Mouse (Mus musculus) kidney, embryonic 15.5 days (tissue): Measurements from ENCODE around the gene Cacna1h. TPM values are rescaled to one million over a fixed set of nuclear protein-coding genes. Genes with fewer than 3 reads are reported as not detected.

Experiments used
- ATAC-seq: fragments of 200-750 bp; cut with Nextera tagmentation; replicated peaks from 2 replicates; pipeline ENCODE4 v1.8.0; 2017; ENCODE audit warnings: moderate TSS enrichment; ENCODE audit not compliant: low FRiP score
- H3K27ac ChIP-seq: fragments of 300-500 bp; sonication (generic); 2 replicates; pipeline ENCODE4 v1.5.1; 2015; ENCODE audit warnings: mild to moderate bottlenecking, inconsistent platforms
- H3K27me3 ChIP-seq: fragments of 300-500 bp; sonication (generic); 2 replicates; pipeline ENCODE4 v1.6.1; 2015; ENCODE audit warnings: inconsistent platforms
- H3K36me3 ChIP-seq: fragments of 300-500 bp; sonication (generic); 2 replicates; pipeline ENCODE4 v1.6.1; 2015; ENCODE audit warnings: inconsistent platforms
- H3K4me1 ChIP-seq: fragments of 300-500 bp; sonication (generic); 2 replicates; pipeline ENCODE4 v1.6.1; 2015; ENCODE audit warnings: inconsistent platforms
- H3K4me2 ChIP-seq: fragments of 300-500 bp; sonication (generic); 2 replicates; pipeline ENCODE4 v1.6.1; 2015; ENCODE audit warnings: moderate library complexity, mild to moderate bottlenecking, inconsistent platforms
- H3K4me3 ChIP-seq: fragments of 300-500 bp; sonication (generic); replicated peaks from 2 replicates; pipeline ENCODE4 v1.5.1; 2015; ENCODE audit warnings: mild to moderate bottlenecking, inconsistent platforms
- H3K9ac ChIP-seq: fragments of 300-500 bp; sonication (generic); 2 replicates; pipeline ENCODE4 v1.6.1; 2015; ENCODE audit warnings: mild to moderate bottlenecking, inconsistent platforms
- H3K9me3 ChIP-seq: fragments of 300-500 bp; sonication (generic); replicated peaks from 2 replicates; pipeline ENCODE4 v1.6.1; 2016; ENCODE audit warnings: inconsistent platforms
- WGBS: fragments of 180-500 bp; shearing (Covaris S2); methylation state at CpG from one replicate; pipeline ENCODE4 v1.1.7; 2015; ENCODE audit warnings: mixed read lengths; 5-methylcytosine and 5-hydroxymethylcytosine counted together
- polyA plus RNA-seq: library from polyadenylated mRNA; unstranded; fragments of >200 nt; fragmentation: Nextera tagmentation; extraction: Ambion mirVana; gene quantifications from 2 replicates; pipeline ENCODE4 v1.2.1, GENCODE M21; 2015

The Cacna1h gene
- polyA plus RNA-seq, 1 experiment from 2014 or later = 3.4 TPM

DNA sequence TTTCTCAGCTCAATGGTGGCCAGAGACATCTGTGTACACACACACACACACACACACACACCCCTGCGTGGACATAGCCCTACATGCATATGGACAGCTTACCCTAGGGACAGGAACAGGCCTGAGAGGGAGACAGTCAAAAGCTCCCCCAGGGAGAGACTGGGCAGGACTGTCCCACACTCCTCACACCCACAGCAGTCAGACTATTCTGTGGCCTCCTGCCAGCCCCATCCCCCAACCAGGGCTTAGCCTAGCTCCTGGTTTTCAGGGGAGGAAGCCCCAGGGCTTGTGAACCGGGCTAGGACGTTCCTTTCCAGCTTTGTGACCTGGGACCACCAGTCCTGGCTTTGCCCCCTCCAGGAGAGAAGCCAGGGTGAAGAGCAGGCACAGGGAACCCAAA, 17.4 kb downstream of the Cacna1h start:
- no peak overlapping the region for H3K9ac ChIP-seq
- H3K4me2 ChIP-seq = 0 out of 2 replicates have a peak overlapping the region, but pooled peaks have one; percentile 3
- H3K36me3 ChIP-seq = no peaks in the 10 kb centered on the region
- H3K27me3 ChIP-seq = no peaks in the 10 kb centered on the region
- no peak overlapping the region for H3K4me3 ChIP-seq
- 15% methylated on average over 3 of the region's 3 CpGs for WGBS
- 0 out of 2 replicates have a peak, but pooled peaks have one; percentile 17 for ATAC-seq
- no peaks in the 10 kb centered on the region for H3K9me3 ChIP-seq
- peaks cover 55% of the 10 kb centered on the region for H3K4me1 ChIP-seq
- peak overlapping the region; percentile 78 for H3K27ac ChIP-seq

DNA sequence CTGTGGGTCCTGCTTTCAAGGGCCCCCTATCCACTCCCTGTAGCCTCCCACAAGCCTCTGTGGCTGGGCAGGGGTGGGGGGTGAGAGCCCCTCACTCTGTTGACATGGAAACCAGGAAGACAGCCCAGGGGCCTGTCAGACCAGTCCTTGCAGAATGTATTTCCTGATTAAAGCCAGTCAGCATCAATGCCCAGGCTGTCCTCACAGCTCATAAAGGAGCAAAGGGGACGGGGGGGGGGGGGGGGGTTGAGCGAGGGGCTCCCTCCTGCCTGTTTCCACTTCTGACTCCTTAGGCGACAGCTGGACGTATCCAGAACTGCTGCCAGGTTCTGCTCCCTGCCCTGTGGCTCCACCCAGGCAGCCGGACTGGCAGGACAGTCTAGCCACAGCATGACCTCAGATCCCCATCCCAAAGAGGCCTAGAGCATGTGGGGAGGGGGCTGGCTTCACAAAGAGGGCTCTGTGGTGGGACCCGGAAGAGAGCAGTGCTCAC, 18.1 kb downstream of the Cacna1h start:
- Histone ChIP-seq H3K4me1 (peaks cover 63% of the 10 kb centered on the region), H3K9me3 (no peaks in the 10 kb centered on the region), H3K4me3 (no peak overlapping the region), H3K9ac (no peak overlapping the region), H3K27ac (peak overlapping the region; percentile 78), H3K27me3 (no peaks in the 10 kb centered on the region), H3K36me3 (no peaks in the 10 kb centered on the region), H3K4me2 (no peak overlapping the region)
- WGBS = 4% methylated on average over 3 of the region's 6 CpGs
- peak; percentile 30; the same call in 1 of the 2 replicates for ATAC-seq

DNA sequence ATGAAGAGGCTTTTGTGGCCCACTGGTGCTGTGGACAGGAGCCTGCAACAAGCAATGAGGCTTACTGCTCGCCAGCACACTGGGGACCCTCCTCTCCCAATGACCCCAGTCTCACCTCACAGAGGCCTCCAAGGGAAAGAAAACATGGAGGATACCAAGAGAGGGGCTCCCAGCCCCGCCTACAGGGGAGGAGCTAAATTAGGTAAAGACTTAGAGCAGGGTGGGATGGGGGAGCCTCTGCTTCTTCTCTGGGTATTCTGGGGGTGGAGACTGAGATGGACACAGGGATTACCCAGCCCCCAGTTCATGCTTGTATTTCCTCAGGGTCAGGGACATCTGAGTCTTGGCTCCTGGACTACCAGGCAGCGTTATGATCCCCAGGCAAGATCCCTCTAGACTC, 18.7 kb downstream of the Cacna1h start:
- H3K36me3 ChIP-seq = no peaks in the 10 kb centered on the region
- no peak overlapping the region for H3K4me2 ChIP-seq
- H3K27me3 ChIP-seq = no peaks in the 10 kb centered on the region
- WGBS = 16% methylated on average over 3 of the region's 3 CpGs
- H3K9me3 ChIP-seq = no peaks in the 10 kb centered on the region
- no peak overlapping the region for H3K4me3 ChIP-seq
- H3K9ac ChIP-seq = no peak overlapping the region
- H3K27ac ChIP-seq = peak overlapping the region; percentile 78
- H3K4me1 ChIP-seq = peaks cover 66% of the 10 kb centered on the region
- no peak for ATAC-seq

DNA sequence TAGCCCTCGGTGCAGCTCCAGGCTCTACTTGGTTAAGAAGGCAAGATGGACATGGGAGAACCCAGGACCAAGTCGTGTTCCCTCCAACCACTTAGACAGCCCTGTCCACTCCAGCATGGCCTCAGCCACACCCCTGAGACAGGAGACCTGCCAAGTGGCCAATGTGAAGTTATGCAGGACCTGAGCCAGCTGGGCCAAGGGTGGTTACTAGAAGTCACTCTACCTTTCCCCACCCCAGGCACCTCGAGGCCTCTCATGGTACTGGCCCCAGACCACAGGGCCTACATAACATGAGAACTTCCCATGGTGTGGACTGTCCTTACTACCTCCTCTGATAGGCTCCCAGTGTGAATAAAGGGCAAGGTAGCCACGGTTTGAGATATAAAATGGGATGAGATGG, 19.4 kb downstream of the Cacna1h start:
- H3K27me3 ChIP-seq = no peaks in the 10 kb centered on the region
- peaks cover 68% of the 10 kb centered on the region for H3K4me1 ChIP-seq
- no peak for ATAC-seq
- H3K9ac ChIP-seq = no peak overlapping the region
- H3K27ac ChIP-seq = peak overlapping the region; percentile 78; the same call in 1 of the 2 replicates
- no peak overlapping the region for H3K4me2 ChIP-seq
- H3K36me3 ChIP-seq = no peaks in the 10 kb centered on the region
- WGBS = 48% methylated on average over 4 of the region's 4 CpGs
- H3K9me3 ChIP-seq = no peaks in the 10 kb centered on the region
- H3K4me3 ChIP-seq = no peak overlapping the region

DNA sequence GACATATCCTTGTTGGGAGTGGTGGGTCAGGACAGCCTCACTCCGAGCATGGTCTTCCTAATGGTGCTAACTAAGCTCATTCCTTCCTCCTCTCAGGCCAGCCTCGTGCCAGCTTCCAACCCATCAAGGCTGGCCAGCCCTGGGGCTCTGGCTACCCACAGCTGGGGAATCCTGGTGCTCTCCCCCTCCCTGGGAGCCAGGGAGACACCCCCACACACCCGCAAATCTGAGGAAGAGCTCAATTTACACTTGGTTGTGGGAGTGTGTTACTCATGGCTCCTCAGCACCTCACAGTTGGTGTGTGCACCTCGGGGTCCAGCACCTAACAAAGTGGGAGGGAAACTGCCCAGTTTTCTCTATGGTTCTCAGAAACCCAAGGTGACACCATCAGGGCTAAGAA, 22.3 kb downstream of the Cacna1h start:
- H3K27me3 ChIP-seq = no peaks in the 10 kb centered on the region
- H3K4me2 ChIP-seq = no peak overlapping the region
- 23% methylated on average over 4 of the region's 4 CpGs for WGBS
- peaks cover 64% of the 10 kb centered on the region for H3K4me1 ChIP-seq
- no peak overlapping the region for H3K9ac ChIP-seq
- H3K36me3 ChIP-seq = no peaks in the 10 kb centered on the region
- no peak overlapping the region for H3K27ac ChIP-seq
- H3K9me3 ChIP-seq = no peaks in the 10 kb centered on the region
- ATAC-seq = no peak
- H3K4me3 ChIP-seq = no peak overlapping the region

DNA sequence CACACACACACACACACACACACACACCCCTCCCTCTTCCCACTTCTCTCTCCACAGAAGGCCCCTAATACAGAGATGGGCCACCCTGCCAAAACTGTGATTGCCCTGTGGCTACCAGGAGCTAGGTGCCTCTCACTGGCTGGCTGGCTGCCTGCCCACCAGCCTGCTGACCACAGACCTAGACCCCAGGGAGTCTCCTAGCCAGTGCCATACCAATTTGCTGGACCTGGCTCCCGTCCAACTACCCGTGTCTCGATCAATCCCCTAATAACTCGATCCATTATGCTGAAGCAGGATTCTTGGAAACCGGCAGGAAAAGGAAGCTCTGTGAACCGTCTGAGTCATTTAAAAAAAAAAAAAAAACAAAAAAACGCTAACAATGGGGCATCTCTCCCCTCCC, 22.8 kb downstream of the Cacna1h start:
- Histone ChIP-seq H3K27ac (no peak overlapping the region), H3K4me2 (no peak overlapping the region), H3K36me3 (no peaks in the 10 kb centered on the region), H3K9ac (no peak overlapping the region), H3K27me3 (no peaks in the 10 kb centered on the region), H3K9me3 (no peaks in the 10 kb centered on the region), H3K4me1 (peaks cover 64% of the 10 kb centered on the region), H3K4me3 (no peak overlapping the region)
- 39% methylated on average over 7 of the region's 7 CpGs for WGBS
- no peak for ATAC-seq

DNA sequence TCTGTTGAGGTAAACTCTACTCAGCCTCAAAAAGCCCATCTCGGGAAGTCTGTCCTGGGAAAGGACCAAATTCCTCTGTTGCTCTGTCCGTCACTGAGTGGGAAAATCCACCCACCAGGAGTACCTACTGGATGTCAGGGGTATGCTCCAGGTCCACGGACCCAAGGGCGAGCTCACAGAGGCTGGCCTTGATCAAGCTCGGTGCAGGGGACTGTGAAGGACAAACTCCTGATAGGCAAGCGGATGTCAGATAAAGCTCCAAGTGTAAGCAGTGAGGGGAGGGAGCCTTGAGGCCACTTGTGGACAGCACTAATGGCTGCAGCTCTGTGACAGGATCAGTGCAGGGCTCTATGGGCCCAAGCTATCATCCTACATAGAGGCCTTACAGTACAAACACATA, 23.4 kb downstream of the Cacna1h start:
- no peaks in the 10 kb centered on the region for H3K27me3 ChIP-seq
- no peak overlapping the region for H3K4me3 ChIP-seq
- H3K9me3 ChIP-seq = no peaks in the 10 kb centered on the region
- 69% methylated on average over 6 of the region's 6 CpGs for WGBS
- peaks cover 64% of the 10 kb centered on the region for H3K4me1 ChIP-seq
- no peak overlapping the region for H3K4me2 ChIP-seq
- H3K9ac ChIP-seq = no peak overlapping the region
- H3K36me3 ChIP-seq = no peaks in the 10 kb centered on the region
- H3K27ac ChIP-seq = no peak overlapping the region
- ATAC-seq = no peak

DNA sequence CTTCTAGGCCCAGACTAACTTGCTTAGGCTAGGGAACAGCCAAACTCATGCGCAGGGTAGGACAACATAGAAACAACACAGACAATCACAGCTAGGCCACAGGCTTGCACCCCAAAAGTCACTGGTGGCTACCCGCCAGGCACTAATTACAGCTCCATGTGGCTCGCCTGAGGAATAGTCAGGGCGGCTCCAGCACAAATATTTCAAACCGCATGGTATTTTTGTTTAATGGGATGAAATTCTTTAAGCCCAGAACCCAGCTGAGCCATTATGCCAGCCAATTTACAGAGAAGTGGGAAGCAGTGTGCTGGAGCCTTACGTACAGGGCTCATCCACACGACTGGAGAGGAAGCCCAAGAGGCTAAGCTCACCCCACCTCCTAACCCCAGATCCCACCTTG, 24.0 kb downstream of the Cacna1h start:
- no peak for ATAC-seq
- Histone ChIP-seq H3K36me3 (no peaks in the 10 kb centered on the region), H3K9ac (no peak overlapping the region), H3K27me3 (no peaks in the 10 kb centered on the region), H3K27ac (no peak overlapping the region), H3K4me3 (no peak overlapping the region), H3K9me3 (no peaks in the 10 kb centered on the region), H3K4me1 (peaks cover 64% of the 10 kb centered on the region), H3K4me2 (no peak overlapping the region)
- WGBS = 80% methylated on average over 7 of the region's 7 CpGs

DNA sequence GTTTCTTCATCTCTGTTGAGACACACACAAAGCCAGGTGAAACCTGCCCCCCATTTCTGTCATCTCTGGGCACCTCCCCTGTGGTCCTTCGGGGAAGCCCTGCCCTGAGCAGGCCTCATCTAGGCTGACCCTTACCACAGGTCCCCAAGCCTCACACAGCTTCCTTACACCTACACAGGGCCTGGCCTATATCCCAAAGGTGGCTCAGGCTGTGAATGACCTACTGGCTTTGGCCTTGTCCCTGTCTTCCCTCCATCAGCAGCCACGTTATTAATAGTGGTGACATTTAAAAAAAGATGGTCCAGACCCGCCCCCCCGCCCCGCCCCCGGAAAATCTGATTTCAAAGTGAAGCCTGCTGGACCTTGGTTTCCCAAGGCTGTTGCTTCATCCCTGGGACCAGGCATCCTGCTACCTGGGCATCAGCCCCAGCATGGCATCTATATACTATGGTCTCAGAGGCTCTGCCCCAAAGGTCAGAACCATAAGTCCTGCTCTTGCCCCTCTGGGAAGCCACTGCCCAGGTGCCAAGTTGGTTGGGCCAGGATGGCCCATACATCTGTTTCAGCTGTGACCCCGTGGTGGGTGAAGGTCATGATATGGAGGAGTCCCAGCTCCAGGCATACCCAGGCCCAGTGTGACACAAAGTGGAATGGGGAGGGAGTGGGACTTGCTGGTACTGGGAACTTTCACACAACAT, 25.1 kb downstream of the Cacna1h start:
- WGBS = 79% methylated on average over 7 of the region's 7 CpGs
- Histone ChIP-seq H3K4me1 (peaks cover 61% of the 10 kb centered on the region), H3K27ac (no peak overlapping the region), H3K9me3 (no peaks in the 10 kb centered on the region), H3K9ac (no peak overlapping the region), H3K36me3 (no peaks in the 10 kb centered on the region), H3K4me3 (no peak overlapping the region), H3K4me2 (no peak overlapping the region), H3K27me3 (no peaks in the 10 kb centered on the region)
- no peak for ATAC-seq

DNA sequence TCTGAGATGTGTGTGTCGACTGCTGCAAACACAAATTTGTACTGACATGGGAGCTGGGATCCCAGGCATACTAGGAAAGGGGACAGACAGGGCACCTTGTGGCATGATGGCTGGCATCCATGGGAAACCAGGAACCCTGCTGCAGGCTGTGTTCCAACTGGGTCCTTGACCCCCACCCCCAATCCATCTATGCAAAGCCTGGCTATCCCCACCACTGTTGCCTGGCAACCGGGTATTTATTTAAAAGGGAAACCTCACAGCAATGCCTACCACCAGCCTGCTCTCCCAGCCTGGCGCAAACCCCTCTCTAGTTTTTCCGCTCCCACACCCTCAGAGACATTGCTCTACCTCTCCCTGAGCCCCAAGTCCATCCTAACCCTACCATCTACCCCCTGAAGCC, 26.2 kb downstream of the Cacna1h start:
- no peaks in the 10 kb centered on the region for H3K9me3 ChIP-seq
- H3K4me1 ChIP-seq = peaks cover 67% of the 10 kb centered on the region
- no peak overlapping the region for H3K4me2 ChIP-seq
- no peak overlapping the region for H3K27ac ChIP-seq
- H3K27me3 ChIP-seq = no peaks in the 10 kb centered on the region
- no peaks in the 10 kb centered on the region for H3K36me3 ChIP-seq
- ATAC-seq = no peak
- H3K9ac ChIP-seq = no peak overlapping the region
- no peak overlapping the region for H3K4me3 ChIP-seq
- WGBS = 84% methylated on average over 4 of the region's 4 CpGs

DNA sequence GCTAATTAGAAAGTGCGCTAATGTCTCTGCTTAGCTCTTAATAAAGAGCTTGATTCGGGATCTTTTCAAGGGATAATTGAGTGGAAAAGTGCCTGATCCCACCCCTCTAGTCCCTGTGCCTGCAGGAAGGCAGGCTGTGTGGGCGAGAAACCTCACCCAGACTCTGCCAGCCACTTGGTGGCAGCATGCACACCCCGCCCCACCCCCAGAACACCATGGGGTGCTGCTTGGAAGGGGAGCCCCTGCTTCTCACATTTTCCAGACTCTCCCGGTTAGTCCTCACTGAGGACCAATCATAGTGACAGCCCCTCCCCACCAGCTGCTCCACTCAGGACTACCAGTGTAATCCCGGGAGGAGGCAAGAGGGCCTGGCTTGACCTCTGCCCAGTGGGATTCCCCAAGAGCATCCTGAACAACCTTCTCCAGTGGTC, 27.6 kb downstream of the Cacna1h start:
- H3K4me2 ChIP-seq = 0 out of 2 replicates have a peak overlapping the region, but pooled peaks have one; percentile 3
- H3K4me1 ChIP-seq = peaks cover 72% of the 10 kb centered on the region
- H3K9ac ChIP-seq = peak overlapping the region; percentile 21; the same call in 1 of the 2 replicates
- H3K27ac ChIP-seq = peak overlapping the region; percentile 74
- no peak overlapping the region for H3K4me3 ChIP-seq
- H3K27me3 ChIP-seq = no peaks in the 10 kb centered on the region
- 17% methylated on average over 6 of the region's 6 CpGs for WGBS
- ATAC-seq = no peak
- H3K36me3 ChIP-seq = no peaks in the 10 kb centered on the region
- no peaks in the 10 kb centered on the region for H3K9me3 ChIP-seq

DNA sequence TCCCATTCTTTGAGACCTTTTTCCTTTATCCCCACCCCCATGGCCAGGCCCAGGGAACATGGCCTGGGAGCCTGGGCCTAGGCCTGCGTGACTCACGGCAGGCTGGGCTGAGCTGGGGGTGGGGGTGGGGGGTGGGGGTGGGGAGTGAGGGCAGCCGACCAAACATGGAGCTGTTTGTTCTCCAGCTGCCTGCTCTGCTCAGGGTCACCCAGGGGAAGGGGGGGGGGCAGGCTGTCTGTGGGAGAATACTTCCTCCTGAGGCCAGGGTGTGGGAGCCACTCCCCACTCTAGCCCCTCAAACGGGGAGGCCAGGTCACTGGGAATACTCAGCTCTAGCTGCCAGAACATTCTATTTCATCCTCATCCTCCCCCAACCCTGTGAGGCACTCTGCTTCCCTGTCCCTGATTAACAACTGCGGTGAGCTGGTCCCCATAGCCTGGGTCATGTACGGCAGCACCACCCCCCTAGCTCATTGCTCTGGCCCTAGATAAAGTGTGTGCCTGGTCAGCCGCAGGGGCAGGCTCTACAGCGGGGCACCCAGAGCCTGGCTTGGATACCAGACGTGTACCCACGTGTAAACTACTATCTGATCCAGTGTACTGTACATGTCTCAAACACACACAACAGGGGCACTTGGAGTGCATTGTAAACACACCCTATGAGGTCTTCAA, 28.2 kb downstream of the Cacna1h start:
- 8% methylated on average over 10 of the region's 10 CpGs for WGBS
- Histone ChIP-seq H3K4me2 (0 out of 2 replicates have a peak overlapping the region, but pooled peaks have one; percentile 5), H3K36me3 (no peaks in the 10 kb centered on the region), H3K27me3 (no peaks in the 10 kb centered on the region), H3K9ac (0 out of 2 replicates have a peak overlapping the region, but pooled peaks have one; percentile 21), H3K9me3 (no peaks in the 10 kb centered on the region), H3K4me1 (peaks cover 65% of the 10 kb centered on the region), H3K27ac (peak overlapping the region; percentile 74), H3K4me3 (no peak overlapping the region)
- ATAC-seq = peak; percentile 50
